Mouse (Mus musculus) liver, adult 2 months (tissue): Measurements from ENCODE around the gene Aknad1. TPM values are rescaled to one million over a fixed set of nuclear protein-coding genes. Genes with fewer than 3 reads are reported as not detected.

Experiments
- DNase-seq: peaks from one replicate; pipeline ENCODE4 v3.0.0-alpha.2; 2011; ENCODE audit warnings: low read depth, low spot score; ENCODE audit errors: extremely low read depth
- H3K27ac ChIP-seq: fragments of 200-500 bp; replicated peaks from 2 replicates; pipeline ENCODE4 v1.5.1; 2012; ENCODE audit warnings: low read depth, mild to moderate bottlenecking, control low read depth, inconsistent platforms, low read length; ENCODE audit not compliant: insufficient read depth
- H3K27me3 ChIP-seq: fragments of 200-500 bp; 2 replicates; pipeline ENCODE4 v1.6.1; 2012; ENCODE audit warnings: mild to moderate bottlenecking, moderate library complexity, low read length, inconsistent platforms; ENCODE audit not compliant: control insufficient read depth, insufficient read depth
- H3K36me3 ChIP-seq: fragments of 200-500 bp; 2 replicates; pipeline ENCODE4 v1.6.1; 2012; ENCODE audit warnings: low read length, inconsistent platforms; ENCODE audit not compliant: control insufficient read depth, insufficient read depth
- H3K4me1 ChIP-seq: fragments of 200-500 bp; 2 replicates; pipeline ENCODE4 v1.6.1; 2011; ENCODE audit warnings: low read length; ENCODE audit not compliant: control insufficient read depth, insufficient read depth
- H3K4me3 ChIP-seq: fragments of 200-500 bp; 2 replicates; pipeline ENCODE4 v1.5.1; 2011; ENCODE audit warnings: low read depth, mild to moderate bottlenecking, control low read depth, low read length, moderate library complexity; ENCODE audit not compliant: insufficient read depth
- H3K79me2 ChIP-seq: fragments of 200-500 bp; 2 replicates; pipeline ENCODE4 v1.6.1; 2012; ENCODE audit warnings: inconsistent platforms, mild to moderate bottlenecking, low read length, moderate library complexity; ENCODE audit not compliant: control insufficient read depth, insufficient read depth
- H3K9ac ChIP-seq: fragments of 200-500 bp; 2 replicates; pipeline ENCODE4 v1.6.1; 2012; ENCODE audit warnings: low read depth, mild to moderate bottlenecking, control low read depth, inconsistent platforms, low read length
- CTCF ChIP-seq: fragments of 200-500 bp; IDR thresholded peaks from 2 replicates; pipeline ENCODE4 v1.5.1; 2011; ENCODE audit warnings: low read depth, low read length, control low read depth
- POLR2A ChIP-seq: fragments of 200-500 bp; IDR thresholded peaks from 2 replicates; pipeline ENCODE4 v1.6.1; 2011; ENCODE audit warnings: low read length, control low read depth; ENCODE audit not compliant: insufficient read depth; ENCODE audit errors: extremely low read depth
- WGBS: fragments of 180-500 bp; shearing (Covaris S2); methylation state at CpG from one replicate; pipeline ENCODE4 v1.1.7; 2018; 5-methylcytosine and 5-hydroxymethylcytosine counted together
- polyA plus RNA-seq: library from polyadenylated mRNA; depleted of rRNA; stranded (reverse); fragments of >200 nt; gene quantifications from 2 replicates; pipeline ENCODE4 v1.2.3, GENCODE M21; 2012
- total RNA-seq: library from RNA; depleted of rRNA; stranded (reverse); fragments of >200 nt; gene quantifications from 2 replicates; pipeline ENCODE4 v1.2.3, GENCODE M21; 2014

The Aknad1 gene
- total and polyA plus RNA-seq, 2 experiments, result not detected

DNA sequence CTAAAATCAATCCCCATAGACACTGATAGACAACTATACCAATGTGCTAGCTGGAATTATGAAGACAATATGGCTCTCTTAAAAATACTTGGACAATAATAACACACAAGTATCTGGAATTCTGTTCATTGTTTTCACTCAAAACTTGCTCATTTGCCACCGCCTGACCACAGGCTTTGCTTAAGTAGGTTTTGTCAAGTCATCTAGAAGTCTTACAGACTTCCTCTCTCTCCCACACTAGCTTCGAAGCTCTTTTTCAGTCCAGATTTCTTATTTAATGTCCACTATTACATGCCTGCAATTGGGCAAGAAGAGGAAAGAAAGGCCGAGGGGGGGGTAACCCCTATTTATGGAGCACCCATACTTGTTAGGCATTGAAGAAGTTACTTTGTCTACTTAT lies 11.7 kb upstream of the Aknad1 start:
- Histone ChIP-seq H3K79me2 (no peaks in the 10 kb centered on the region), H3K36me3 (no peaks in the 10 kb centered on the region), H3K4me3 (no peak overlapping the region), H3K27me3 (no peaks in the 10 kb centered on the region), H3K27ac (no peak overlapping the region), H3K4me1 (no peaks in the 10 kb centered on the region), H3K9ac (no peak overlapping the region)
- 91% methylated on average over 3 of the region's 3 CpGs for WGBS
- DNase-seq, result no peak
- no peak for TF ChIP-seq CTCF

DNA sequence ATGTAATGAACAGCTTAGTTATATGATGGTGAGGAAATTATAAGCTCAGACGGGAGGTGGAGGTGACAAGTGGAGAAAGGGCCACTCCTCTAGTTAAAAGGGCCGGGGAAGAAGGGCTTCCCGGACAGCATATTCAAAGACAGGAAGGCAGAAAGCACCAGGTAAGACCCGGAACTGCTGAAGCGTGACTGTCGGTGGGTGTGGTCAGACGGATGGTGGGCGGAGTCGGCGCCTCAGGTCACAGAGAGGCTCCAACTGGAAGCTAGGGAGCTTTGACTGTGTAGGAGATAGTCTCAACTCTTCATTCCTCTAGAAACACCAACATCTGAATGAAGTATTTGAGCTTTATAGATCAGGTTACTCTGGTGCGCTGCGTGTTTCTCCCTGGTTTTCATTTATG lies 9.1 kb upstream of the Aknad1 start:
- no peaks in the 10 kb centered on the region for H3K36me3 ChIP-seq
- no peaks in the 10 kb centered on the region for H3K79me2 ChIP-seq
- no peak overlapping the region for H3K27ac ChIP-seq
- 49% methylated on average over 12 of the region's 12 CpGs for WGBS
- no peaks in the 10 kb centered on the region for H3K27me3 ChIP-seq
- no peak overlapping the region for H3K4me3 ChIP-seq
- TF ChIP-seq CTCF, result no peak
- no peak for TF ChIP-seq POLR2A
- DNase-seq, result no peak
- no peak overlapping the region for H3K9ac ChIP-seq
- H3K4me1 ChIP-seq, result no peaks in the 10 kb centered on the region

DNA sequence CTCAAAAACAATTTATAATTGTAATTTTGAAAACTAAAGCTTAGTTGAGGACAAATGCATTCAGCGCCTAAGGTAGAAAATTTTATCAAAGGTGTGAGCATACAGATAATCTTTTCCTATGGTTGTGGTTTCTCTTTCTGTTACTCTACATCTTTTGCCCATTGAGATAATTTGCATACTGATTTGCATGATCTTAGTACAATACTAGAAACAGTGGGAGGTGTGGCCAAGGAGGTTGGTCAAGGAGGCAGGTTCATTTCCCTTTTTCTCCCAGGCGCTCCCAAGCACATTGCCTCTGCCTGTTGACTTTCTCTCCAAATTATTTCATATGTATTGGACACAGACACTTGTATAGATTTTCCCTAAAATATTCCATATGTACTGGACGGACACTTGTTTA lies 1.7 kb upstream of the Aknad1 start:
- Histone ChIP-seq H3K4me1 (no peaks in the 10 kb centered on the region), H3K36me3 (no peaks in the 10 kb centered on the region), H3K27ac (no peak overlapping the region), H3K27me3 (no peaks in the 10 kb centered on the region), H3K4me3 (no peak overlapping the region), H3K79me2 (no peaks in the 10 kb centered on the region), H3K9ac (no peak overlapping the region)
- 94% methylated on average over 3 of the region's 3 CpGs for WGBS
- TF ChIP-seq CTCF (no peak), POLR2A (no peak)
- DNase-seq, result no peak

DNA sequence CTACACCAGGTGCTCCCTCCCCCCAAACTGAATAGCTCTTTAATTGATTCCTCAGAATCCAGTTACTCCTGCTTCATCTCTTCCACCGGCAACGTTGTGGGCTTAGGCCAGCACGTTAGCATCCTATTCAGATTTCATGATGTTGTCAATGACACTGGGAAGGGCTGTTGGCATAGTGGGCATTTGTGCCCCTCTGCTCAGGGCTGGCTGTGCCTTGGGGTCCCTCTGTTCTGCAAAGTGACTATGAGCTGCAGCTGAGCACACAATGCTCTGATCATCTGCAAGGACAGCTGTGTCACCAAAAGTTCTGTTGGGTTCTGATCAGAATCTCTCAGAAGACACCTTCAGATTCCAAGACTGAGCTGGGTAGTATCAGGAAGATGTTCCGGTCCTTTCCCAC lies 4.6 kb downstream of the Aknad1 start:
- Histone ChIP-seq H3K4me3 (no peak overlapping the region), H3K79me2 (no peaks in the 10 kb centered on the region), H3K36me3 (no peaks in the 10 kb centered on the region), H3K4me1 (no peaks in the 10 kb centered on the region), H3K27me3 (no peaks in the 10 kb centered on the region), H3K27ac (no peak overlapping the region), H3K9ac (no peak overlapping the region)
- no peak for DNase-seq
- TF ChIP-seq POLR2A (no peak), CTCF (no peak)
- WGBS, result 87% methylated on average over 4 of the region's 4 CpGs

DNA sequence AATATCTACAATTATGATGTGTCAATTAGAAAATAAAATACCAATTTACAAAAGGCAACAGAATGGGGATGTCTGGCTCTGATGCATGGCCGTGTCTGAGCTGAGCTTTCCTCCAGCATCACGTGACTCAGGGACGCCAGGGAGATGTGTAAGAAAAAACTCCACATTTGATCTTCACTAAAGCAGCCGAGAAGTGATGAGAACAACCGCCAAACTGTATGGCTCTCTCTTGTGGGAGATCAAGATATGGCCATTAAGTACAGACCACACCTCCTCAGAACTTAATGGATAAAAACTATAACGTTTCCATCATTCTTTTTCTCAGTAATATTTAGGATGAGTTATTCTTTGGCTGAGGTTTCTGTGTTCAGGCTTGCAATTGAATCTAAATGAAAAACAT lies 11.6 kb downstream of the Aknad1 start:
- Histone ChIP-seq H3K36me3 (no peaks in the 10 kb centered on the region), H3K79me2 (no peaks in the 10 kb centered on the region), H3K27ac (no peak overlapping the region), H3K4me3 (no peak overlapping the region), H3K9ac (no peak overlapping the region), H3K27me3 (no peaks in the 10 kb centered on the region), H3K4me1 (no peaks in the 10 kb centered on the region)
- WGBS, result 80% methylated on average over 6 of the region's 6 CpGs
- DNase-seq, result no peak
- TF ChIP-seq POLR2A, result no peak
- no peak for TF ChIP-seq CTCF

DNA sequence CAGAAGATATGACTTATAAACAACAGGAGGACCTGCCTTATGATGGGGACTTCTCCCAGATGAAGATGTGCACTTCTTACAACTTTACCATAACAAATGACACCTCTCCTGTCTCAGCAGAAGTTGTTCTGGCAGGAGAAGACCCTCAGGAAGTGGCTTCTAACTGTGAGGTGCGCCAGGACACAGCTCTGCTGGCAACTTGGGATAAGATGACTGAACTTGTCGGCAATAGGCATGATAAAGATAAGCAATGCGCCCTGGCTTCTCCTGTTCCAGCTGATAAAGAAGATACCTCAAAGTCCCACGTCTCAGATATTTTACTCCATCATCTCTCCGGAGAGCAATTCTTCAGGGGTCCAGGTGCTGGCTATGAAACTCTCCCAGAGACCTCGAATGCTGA lies 12.2 kb downstream of the Aknad1 start:
- Histone ChIP-seq H3K27me3 (no peaks in the 10 kb centered on the region), H3K79me2 (no peaks in the 10 kb centered on the region), H3K4me3 (no peak overlapping the region), H3K4me1 (no peaks in the 10 kb centered on the region), H3K27ac (no peak overlapping the region), H3K36me3 (no peaks in the 10 kb centered on the region), H3K9ac (no peak overlapping the region)
- TF ChIP-seq POLR2A, result no peak
- no peak for TF ChIP-seq CTCF
- no peak for DNase-seq
- WGBS, result 75% methylated on average over 6 of the region's 6 CpGs
